Mouse (Mus musculus) ES-E14 (cell line): Measurements from ENCODE around the gene Suclg1. TPM values are rescaled to one million over a fixed set of nuclear protein-coding genes. Genes with fewer than 3 reads are reported as not detected.
A peak's percentile ranks its signal among the peaks of the same experiment; 100 is the strongest.

Source experiments
- DNase-seq: peaks from one replicate; pipeline ENCODE4 v3.0.0-alpha.2; 2013; ENCODE audit warnings: low read depth, low spot score
- H3K27ac ChIP-seq: 2 replicates; pipeline ENCODE4 v1.5.1; 2012; ENCODE audit warnings: low read depth, mild to moderate bottlenecking, low read length, moderate library complexity, mixed read lengths; ENCODE audit not compliant: poor library complexity, insufficient read depth, severe bottlenecking
- H3K36me3 ChIP-seq: 2 replicates; pipeline ENCODE4 v1.6.1; 2012; ENCODE audit warnings: mild to moderate bottlenecking, low read length, moderate library complexity, mixed read lengths; ENCODE audit not compliant: control insufficient read depth, poor library complexity, insufficient read depth, severe bottlenecking
- H3K4me1 ChIP-seq, 2 experiments: fragments of 150-350 bp in 1 of 2; sonication (generic) in 1 of 2; 2 replicates each; pipeline ENCODE4 v1.6.1; 2012; ENCODE audit warnings: low read length in 2 of 2, mild to moderate bottlenecking in 1 of 2, mixed read lengths in 1 of 2; ENCODE audit not compliant: control insufficient read depth in 2 of 2, insufficient read depth in 2 of 2, poor library complexity in 1 of 2
- H3K4me3 ChIP-seq, 2 experiments: fragments of 150-350 bp in 1 of 2; sonication (generic) in 1 of 2; 2 replicates each; pipeline ENCODE4 v1.5.1; 2012; ENCODE audit warnings: low read length in 2 of 2, low read depth in 1 of 2, mild to moderate bottlenecking in 1 of 2, mixed read lengths in 1 of 2; ENCODE audit not compliant: insufficient read depth in 1 of 2, poor library complexity in 1 of 2, severe bottlenecking in 1 of 2
- H3K9ac ChIP-seq: 2 replicates; pipeline ENCODE4 v1.6.1; 2012; ENCODE audit warnings: low read depth, mild to moderate bottlenecking, low read length, mixed read lengths; ENCODE audit not compliant: poor library complexity, insufficient read depth, severe bottlenecking
- H3K9me3 ChIP-seq: fragments of 150-350 bp; sonication (generic); 2 replicates; pipeline ENCODE4 v1.6.1; 2012; ENCODE audit warnings: low read depth, mild to moderate bottlenecking, low read length; ENCODE audit not compliant: control insufficient read depth, insufficient read depth
- CHD2 ChIP-seq: IDR thresholded peaks from 2 replicates; pipeline ENCODE4 v1.6.1; 2014; ENCODE audit warnings: mild to moderate bottlenecking, low read depth, low read length, inconsistent platforms
- HCFC1 ChIP-seq: IDR thresholded peaks from 2 replicates; pipeline ENCODE4 v1.6.1; 2012; ENCODE audit warnings: low read length, inconsistent platforms, borderline replicate concordance; ENCODE audit not compliant: insufficient read depth
- MAFK ChIP-seq: IDR thresholded peaks from 2 replicates; pipeline ENCODE4 v1.6.1; 2014; ENCODE audit warnings: mild to moderate bottlenecking, low read depth, low read length, inconsistent platforms; ENCODE audit not compliant: insufficient read depth
- ZC3H11A ChIP-seq: IDR thresholded peaks from 2 replicates; pipeline ENCODE4 v1.6.1; 2012; ENCODE audit warnings: low read depth, mild to moderate bottlenecking, inconsistent platforms, low read length, borderline replicate concordance
- ZNF384 ChIP-seq: IDR thresholded peaks from 2 replicates; pipeline ENCODE4 v1.6.1; 2012; ENCODE audit warnings: low read depth, low read length, inconsistent platforms
- in situ Hi-C, 2 experiments: fragments of 600-800 bp; cut with MboI; formaldehyde crosslinking; loops; one replicate each; pipeline ENCODE4 v1.15.1; 2025; ENCODE audit warnings: low sequenced_read_pairs in 2 of 2, inconsistent platforms in 1 of 2; ENCODE audit not compliant: unreplicated experiment in 2 of 2
- total RNA-seq: library from RNA; depleted of rRNA; stranded (reverse); fragments of 300-350 nt; gene quantifications from 2 replicates; pipeline ENCODE4 v1.2.3, GENCODE M21; 2012

The Suclg1 gene
- total RNA-seq, 1 experiment: 99.7 TPM

DNA sequence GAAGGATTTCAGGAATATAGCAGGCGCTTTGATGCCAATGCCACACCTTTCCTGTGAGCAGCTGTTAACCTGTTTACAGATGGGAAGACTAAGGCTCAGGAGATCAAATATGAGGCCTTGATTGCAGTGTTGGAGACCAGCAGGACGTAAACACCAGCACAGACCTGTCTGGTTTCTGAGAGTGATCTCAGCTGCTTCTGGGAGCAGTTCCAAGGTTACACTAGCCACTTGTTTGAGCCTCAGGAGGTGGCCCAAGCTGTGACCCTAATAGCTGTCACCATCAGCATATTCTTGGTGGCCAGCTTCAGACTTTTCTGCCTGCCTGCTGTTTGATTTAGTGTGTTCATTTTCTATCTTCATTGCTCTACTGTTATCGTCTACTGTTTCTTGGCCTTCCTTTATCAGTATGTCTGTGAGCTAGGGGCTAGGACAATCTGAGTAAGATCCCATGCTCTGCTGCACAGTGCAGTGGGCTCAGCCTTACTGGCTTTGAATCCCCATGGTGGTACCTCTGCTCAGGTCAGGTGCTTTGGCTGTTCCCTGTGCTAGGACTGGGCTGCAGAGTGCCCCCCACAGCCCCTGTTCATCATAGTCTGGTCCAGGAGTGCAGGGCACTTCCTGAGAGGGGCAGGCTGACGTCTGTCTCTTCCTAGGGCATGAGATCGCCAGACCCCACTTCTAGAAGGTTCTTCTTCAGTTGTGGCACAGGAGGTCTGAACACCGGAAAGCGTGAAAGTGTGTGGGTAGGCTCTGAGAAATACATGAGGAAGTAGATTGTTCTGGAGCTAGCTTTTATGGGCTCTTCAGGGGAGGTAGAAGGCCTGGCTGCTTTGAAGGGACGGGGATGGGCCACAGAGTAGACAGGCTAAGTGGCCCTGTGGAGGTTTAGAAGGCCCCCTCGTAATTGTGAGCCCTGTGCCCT is 6.4 kb downstream of the Suclg1 start:
- Histone ChIP-seq H3K4me1 (no peaks in the 10 kb centered on the region), H3K36me3 (peaks cover 5% of the 10 kb centered on the region; the same call in 1 of the 2 replicates), H3K4me3 (no peak overlapping the region), H3K9ac (no peak overlapping the region; the same call in 1 of the 2 replicates), H3K27ac (no peak overlapping the region), H3K9me3 (no peaks in the 10 kb centered on the region)
- in situ Hi-C loops: no loop called here
- no peak for TF ChIP-seq HCFC1
- no peak for TF ChIP-seq ZNF384
- TF ChIP-seq MAFK: no peak
- TF ChIP-seq CHD2: no peak
- TF ChIP-seq ZC3H11A: no peak
- DNase-seq: no peak

DNA sequence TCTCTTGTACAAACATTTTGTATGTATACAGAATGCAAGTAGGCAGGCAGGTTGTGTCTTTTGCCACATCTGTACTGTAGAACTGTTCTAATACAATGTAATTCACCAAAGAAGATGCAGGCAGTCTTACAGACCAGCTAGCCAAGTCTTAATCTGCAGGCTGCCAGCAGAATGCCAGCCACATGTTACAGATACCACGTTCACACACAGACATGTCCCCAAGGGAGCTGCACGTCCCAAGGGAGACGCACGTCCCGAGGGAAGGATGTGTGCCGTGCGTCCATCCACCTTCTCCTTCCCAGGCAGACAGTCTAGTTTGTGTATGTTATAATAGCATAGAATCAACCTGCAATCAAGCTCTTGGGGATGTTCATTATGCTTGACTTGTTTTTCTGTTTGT is 8.9 kb downstream of the Suclg1 start:
- in situ Hi-C loops: no loop called here
- Histone ChIP-seq H3K4me1 (no peaks in the 10 kb centered on the region), H3K36me3 (peaks cover 9% of the 10 kb centered on the region), H3K9ac (no peak overlapping the region), H3K4me3 (no peak overlapping the region), H3K9me3 (no peaks in the 10 kb centered on the region), H3K27ac (no peak overlapping the region)
- TF ChIP-seq MAFK: no peak
- TF ChIP-seq ZC3H11A: no peak
- TF ChIP-seq ZNF384: no peak
- TF ChIP-seq HCFC1: no peak
- no peak for TF ChIP-seq CHD2
- DNase-seq: no peak

DNA sequence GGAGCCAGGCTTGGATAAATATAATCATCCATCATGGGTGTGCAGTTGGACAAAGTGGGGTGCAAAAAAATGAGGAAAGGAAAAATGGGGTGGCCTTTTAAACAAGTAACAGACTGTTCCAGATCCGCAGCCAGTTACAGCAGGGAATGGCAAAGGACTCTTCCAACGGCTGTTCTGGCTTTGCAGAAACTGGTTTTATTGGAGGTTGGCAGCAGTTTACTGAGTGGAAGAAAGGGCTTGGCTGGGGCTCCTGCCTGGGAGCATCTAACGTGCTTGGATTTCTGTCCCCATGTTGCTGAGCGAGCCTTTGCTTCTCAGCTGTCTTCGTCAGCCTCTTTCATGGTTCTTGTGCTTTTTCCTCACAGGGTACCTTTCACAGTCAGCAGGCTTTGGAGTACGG is 11.9 kb downstream of the Suclg1 start:
- in situ Hi-C loops: no loop called here
- Histone ChIP-seq H3K4me1 (no peaks in the 10 kb centered on the region), H3K9ac (no peak overlapping the region), H3K9me3 (no peaks in the 10 kb centered on the region), H3K36me3 (peaks cover 9% of the 10 kb centered on the region), H3K4me3 (no peak overlapping the region), H3K27ac (no peak overlapping the region)
- TF ChIP-seq ZNF384 (no peak), HCFC1 (no peak), MAFK (no peak), CHD2 (no peak), ZC3H11A (no peak)
- no peak for DNase-seq

DNA sequence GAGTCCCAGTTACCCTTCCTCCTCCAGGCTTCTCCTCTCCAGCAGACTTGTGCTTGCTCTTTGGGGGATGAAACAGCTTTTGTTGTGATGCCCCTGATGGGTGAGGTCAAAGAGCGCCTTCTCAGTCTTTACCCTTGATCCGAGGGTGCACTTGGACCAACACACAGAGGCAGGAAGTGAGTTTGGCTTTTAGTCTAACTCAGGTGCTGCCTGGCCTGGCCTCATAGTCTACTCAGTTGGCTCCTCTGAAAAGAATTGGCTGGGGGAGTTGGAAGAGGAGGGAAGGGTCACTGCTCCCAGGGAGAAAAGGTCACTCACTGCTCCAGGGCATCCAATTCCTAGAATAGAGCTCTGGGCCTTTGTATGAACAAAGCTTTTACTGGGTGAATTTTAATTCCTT is 16.6 kb downstream of the Suclg1 start:
- in situ Hi-C loops: no loop called here
- Histone ChIP-seq H3K9me3 (no peaks in the 10 kb centered on the region), H3K9ac (no peak overlapping the region), H3K36me3 (peaks cover 4% of the 10 kb centered on the region), H3K4me3 (no peak overlapping the region), H3K27ac (peak overlapping the region; percentile 56; the same call in 1 of the 2 replicates), H3K4me1 (no peaks in the 10 kb centered on the region)
- no peak for TF ChIP-seq CHD2
- peak; percentile 35 for DNase-seq
